Mouse (Mus musculus): ENCODE measurements around the gene Krt14.

DNA sequence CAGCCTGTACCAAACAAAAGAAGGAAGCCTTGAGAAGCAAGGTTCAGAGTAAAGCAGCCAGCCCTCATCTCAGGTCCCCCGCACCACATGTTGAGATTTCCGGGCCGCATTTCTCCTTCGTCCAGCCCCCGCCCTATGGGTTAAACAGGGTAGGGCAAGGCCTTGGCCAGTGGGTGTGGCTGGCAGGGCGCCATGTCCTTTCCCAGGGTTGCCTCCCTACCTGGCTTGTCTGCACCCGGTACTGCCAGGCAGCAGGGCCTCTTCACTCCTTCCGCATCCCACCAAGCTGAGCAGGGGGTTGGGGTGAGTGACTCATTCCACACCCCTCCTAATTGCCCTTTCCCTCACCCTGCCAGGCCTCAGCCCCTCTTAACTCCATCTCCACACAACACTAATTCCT, 39.3 kb downstream of the Krt14 start:
- no peak for TF ChIP-seq TAL1 (IDR thresholded peaks at IDR 0.05; ENCODE audit: low read length)
- no peak for TF ChIP-seq GATA1 (IDR thresholded peaks at IDR 0.05; ENCODE audit: low read length)
